Mouse (Mus musculus) limb, embryonic 15.5 days (tissue): ENCODE results near the gene Rasgrf2. TPM values are rescaled to one million over a fixed set of nuclear protein-coding genes. Genes with fewer than 3 reads are reported as not detected.
A peak's percentile ranks its signal among the peaks of the same experiment; 100 is the strongest.
"Not testable (repeated sequence)": the region's sequence is repeated elsewhere in the genome, so short reads cannot be mapped to it uniquely, and the experiment has no call there.

Experiments used
- ATAC-seq: fragments of 200-750 bp; cut with Nextera tagmentation; 2 replicates; pipeline ENCODE4 v1.8.0; 2017; ENCODE audit warnings: low read depth, moderate TSS enrichment; ENCODE audit not compliant: insufficient number of reproducible peaks, low FRiP score, low TSS enrichment
- H3K27ac ChIP-seq: fragments of 300-500 bp; sonication (generic); 2 replicates; pipeline ENCODE4 v1.5.1; 2015; ENCODE audit warnings: moderate library complexity, mild to moderate bottlenecking, inconsistent platforms
- H3K27me3 ChIP-seq: fragments of 300-500 bp; sonication (generic); 2 replicates; pipeline ENCODE4 v1.6.1; 2015; ENCODE audit warnings: inconsistent platforms
- H3K36me3 ChIP-seq: fragments of 300-500 bp; sonication (generic); 2 replicates; pipeline ENCODE4 v1.6.1; 2015; ENCODE audit warnings: inconsistent platforms
- H3K4me1 ChIP-seq: fragments of 300-500 bp; sonication (generic); 2 replicates; pipeline ENCODE4 v1.6.1; 2015; ENCODE audit warnings: inconsistent platforms
- H3K4me2 ChIP-seq: fragments of 300-500 bp; sonication (generic); 2 replicates; pipeline ENCODE4 v1.6.1; 2015; ENCODE audit warnings: mild to moderate bottlenecking, inconsistent platforms
- H3K4me3 ChIP-seq: fragments of 300-500 bp; sonication (generic); 2 replicates; pipeline ENCODE4 v1.5.1; 2015; ENCODE audit warnings: mild to moderate bottlenecking, inconsistent platforms
- H3K9ac ChIP-seq: fragments of 300-500 bp; sonication (generic); 2 replicates; pipeline ENCODE4 v1.6.1; 2015; ENCODE audit warnings: inconsistent platforms
- H3K9me3 ChIP-seq: fragments of 300-500 bp; sonication (generic); 2 replicates; pipeline ENCODE4 v1.6.1; 2016; ENCODE audit warnings: inconsistent platforms
- WGBS: fragments of 180-500 bp; shearing (Covaris S2); methylation state at CpG from one replicate; pipeline ENCODE4 v1.1.7; 2015; 5-methylcytosine and 5-hydroxymethylcytosine counted together
- polyA plus RNA-seq: library from polyadenylated mRNA; unstranded; fragments of >200 nt; fragmentation: Nextera tagmentation; extraction: Ambion mirVana; gene quantifications from 2 replicates; pipeline ENCODE4 v1.2.1, GENCODE M21; 2015

The Rasgrf2 gene
- 0.21 and 0.24 TPM in 2 replicates for polyA plus RNA-seq

DNA sequence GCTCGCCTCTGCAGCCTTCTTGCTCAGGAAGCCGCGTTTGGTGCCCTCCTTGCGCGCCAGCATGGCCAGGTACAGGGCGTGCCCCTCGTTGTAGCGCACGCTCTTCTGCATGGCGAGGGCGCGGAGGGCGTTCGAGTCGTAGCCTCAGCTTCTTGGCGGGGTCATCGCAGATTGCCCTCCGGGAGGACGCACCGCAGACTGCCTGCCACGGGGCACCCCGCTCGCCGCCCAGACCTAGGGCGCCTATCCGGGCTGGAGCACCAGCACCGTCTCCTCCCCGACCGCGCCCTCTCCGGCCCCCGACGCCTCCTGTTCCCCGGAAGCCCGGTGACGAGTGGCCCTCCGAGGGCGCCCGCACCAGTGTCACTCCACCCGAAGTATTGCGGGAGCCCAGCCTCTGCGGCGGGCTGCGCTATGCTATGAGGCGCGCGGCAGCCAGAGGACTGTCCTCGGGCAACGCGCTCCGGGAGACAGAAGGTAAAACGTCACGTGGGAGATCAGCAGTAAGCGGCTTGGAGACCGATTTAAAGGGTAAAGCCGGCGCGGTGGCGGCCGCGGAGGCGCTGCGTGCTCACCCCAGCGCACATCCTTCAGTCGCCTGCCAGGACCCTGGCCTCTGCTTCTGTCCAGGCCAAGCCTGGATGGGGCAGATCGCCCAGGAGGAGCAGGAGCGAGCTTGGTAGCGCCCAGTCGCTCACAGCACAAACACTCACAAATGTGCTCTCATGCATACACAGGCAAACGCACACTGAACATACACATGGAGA, at the start of gene Rasgrf2:
Rasgrf2 (minus strand) TSS at position 273 of the 767 bp plus-strand sequence.
- H3K9me3 ChIP-seq = no peaks in the 10 kb centered on the region
- peaks cover 34% of the 10 kb centered on the region for H3K27me3 ChIP-seq
- H3K4me3 ChIP-seq = peak within 1 kb of the TSS; percentile 51
- H3K36me3 ChIP-seq = no peaks in the 10 kb centered on the region
- ATAC-seq = 0 out of 2 replicates have a peak, but pooled peaks have one; percentile 48
- WGBS = 2% methylated on average over 70 of the region's 70 CpGs
- peaks cover 11% of the 10 kb centered on the region for H3K4me1 ChIP-seq
- peak within 1 kb of the TSS; percentile 14; the same call in 1 of the 2 replicates for H3K9ac ChIP-seq
- peak within 1 kb of the TSS; percentile 98 for H3K4me2 ChIP-seq
- no peak within 1 kb of the TSS for H3K27ac ChIP-seq

DNA sequence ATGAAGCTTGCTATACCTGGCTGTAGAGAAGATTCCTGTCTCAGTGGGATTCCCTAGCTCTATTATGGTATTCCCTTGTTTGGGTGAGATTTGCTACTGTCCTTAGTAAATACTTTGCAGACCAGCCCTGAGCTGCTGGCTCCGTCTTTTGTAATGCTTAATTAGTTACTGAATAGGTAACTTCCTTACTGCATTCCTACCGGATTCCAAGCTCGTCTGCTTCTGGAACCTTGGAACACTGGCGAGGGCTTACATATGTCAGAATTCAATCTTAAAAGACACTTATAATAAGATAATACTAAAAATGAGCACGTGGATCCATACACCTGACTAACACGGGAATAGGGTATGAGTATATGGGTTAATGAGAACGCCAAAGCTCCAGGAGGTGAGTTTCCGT, 41.2 kb upstream of the Rasgrf2 start:
- ATAC-seq, H3K27me3 ChIP-seq, H3K36me3 ChIP-seq, H3K9ac ChIP-seq, H3K4me3 ChIP-seq, H3K4me1 ChIP-seq, H3K9me3 ChIP-seq, H3K4me2 ChIP-seq, H3K27ac ChIP-seq: not testable (repeated sequence)
- 84% methylated on average over 8 of the region's 8 CpGs for WGBS

GRCm38 (mm10) chr13:92150551-92150950, 19.1 kb upstream of the Rasgrf2 start:
- H3K4me3 ChIP-seq = no peak overlapping the region
- no peaks in the 10 kb centered on the region for H3K4me1 ChIP-seq
- 80% methylated on average over 3 of the region's 3 CpGs for WGBS
- H3K27me3 ChIP-seq = no peaks in the 10 kb centered on the region
- H3K4me2 ChIP-seq = no peak overlapping the region
- H3K36me3 ChIP-seq = no peaks in the 10 kb centered on the region
- no peak overlapping the region for H3K27ac ChIP-seq
- no peaks in the 10 kb centered on the region for H3K9me3 ChIP-seq
- ATAC-seq = no peak
- H3K9ac ChIP-seq = no peak overlapping the region

- Histone ChIP-seq H3K4me3 (no peak overlapping the region), H3K27ac (no peak overlapping the region), H3K9me3 (0 out of 2 replicates have a peak, but pooled peaks cover 7% of the 10 kb centered on the region), H3K27me3 (no peaks in the 10 kb centered on the region), H3K36me3 (no peaks in the 10 kb centered on the region), H3K4me2 (no peak overlapping the region), H3K4me1 (no peaks in the 10 kb centered on the region), H3K9ac (no peak overlapping the region)
- whole genome bisulfite sequencing = 84% methylated on average over 4 of the region's 4 CpGs
- no peak for ATAC-seq
Observed at GRCm38 (mm10) chr13:92148858-92149257, 17.4 kb upstream of the Rasgrf2 start.

- Histone ChIP-seq H3K27me3 (peaks cover 33% of the 10 kb centered on the region), H3K9me3 (no peaks in the 10 kb centered on the region), H3K4me1 (peaks cover 11% of the 10 kb centered on the region), H3K4me3 (no peak overlapping the region), H3K4me2 (no peak overlapping the region), H3K27ac (no peak overlapping the region), H3K36me3 (no peaks in the 10 kb centered on the region), H3K9ac (no peak overlapping the region)
- no peak for ATAC-seq
- 80% methylated on average over 3 of the region's 3 CpGs for WGBS
Observed at GRCm38 (mm10) chr13:92134792-92135191, 3.3 kb upstream of the Rasgrf2 start.

DNA sequence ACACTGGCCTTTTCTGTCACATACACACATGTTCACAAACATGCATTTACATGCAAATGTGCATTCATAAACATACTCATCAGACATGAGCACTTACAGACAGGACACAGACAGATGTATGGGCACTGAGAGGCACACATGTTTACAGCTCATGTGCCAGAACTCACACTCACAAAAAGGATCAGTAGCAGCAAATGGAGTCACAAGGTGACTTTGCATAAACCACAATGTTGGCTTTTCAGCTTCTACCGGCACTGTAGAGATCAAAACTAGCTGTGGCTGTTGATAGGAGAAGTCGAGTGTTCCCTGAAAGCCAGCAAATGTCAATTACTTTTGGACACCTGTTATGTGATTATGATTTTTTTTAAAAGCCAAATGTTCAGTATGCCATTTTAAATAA, 1.1 kb upstream of the Rasgrf2 start:
- H3K4me3 ChIP-seq = no peak overlapping the region
- H3K9me3 ChIP-seq = no peaks in the 10 kb centered on the region
- no peak overlapping the region for H3K4me2 ChIP-seq
- 50% methylated on average over 2 of the region's 2 CpGs for WGBS
- no peaks in the 10 kb centered on the region for H3K36me3 ChIP-seq
- ATAC-seq = no peak
- no peak overlapping the region for H3K27ac ChIP-seq
- peaks cover 11% of the 10 kb centered on the region for H3K4me1 ChIP-seq
- H3K9ac ChIP-seq = no peak overlapping the region
- H3K27me3 ChIP-seq = peaks cover 34% of the 10 kb centered on the region

DNA sequence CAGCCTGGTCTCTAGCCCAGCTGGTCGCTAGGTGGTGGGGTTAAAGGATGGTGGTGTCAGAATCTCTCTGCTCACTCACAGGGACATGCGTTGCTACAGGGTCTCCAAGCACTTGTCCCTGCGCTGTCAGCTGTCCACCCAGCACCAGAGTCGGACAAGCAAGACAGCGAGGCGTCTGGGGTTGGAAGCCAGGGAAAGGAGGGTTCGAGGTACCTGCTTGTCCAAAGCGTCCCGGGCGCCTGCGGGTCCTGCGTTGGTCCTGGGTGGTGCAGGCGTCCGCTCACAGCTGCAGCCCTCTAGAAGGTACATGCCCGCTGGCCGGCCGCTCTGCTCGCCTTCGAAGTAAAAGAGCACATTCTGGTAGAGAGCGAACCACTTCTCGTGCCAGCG, 467 bp downstream of the Rasgrf2 start:
- Histone ChIP-seq H3K27me3 (peaks cover 34% of the 10 kb centered on the region), H3K36me3 (no peaks in the 10 kb centered on the region), H3K4me3 (peak overlapping the region; percentile 51), H3K9me3 (no peaks in the 10 kb centered on the region), H3K4me2 (peak overlapping the region; percentile 98), H3K4me1 (peaks cover 11% of the 10 kb centered on the region), H3K27ac (no peak overlapping the region), H3K9ac (peak overlapping the region; percentile 14; the same call in 1 of the 2 replicates)
- WGBS = 12% methylated on average over 22 of the region's 22 CpGs
- 0 out of 2 replicates have a peak, but pooled peaks have one; percentile 35 for ATAC-seq

- 71% methylated on average over 4 of the region's 4 CpGs for WGBS
- H3K27me3 ChIP-seq = peaks cover 34% of the 10 kb centered on the region
Observed at GRCm38 (mm10) chr13:92129877-92130276, 1.6 kb downstream of the Rasgrf2 start.

GRCm38 (mm10) chr13:92125902-92126301, 5.6 kb downstream of the Rasgrf2 start:
- H3K9me3 ChIP-seq = no peaks in the 10 kb centered on the region
- no peaks in the 10 kb centered on the region for H3K36me3 ChIP-seq
- no peak overlapping the region for H3K4me3 ChIP-seq
- peaks cover 12% of the 10 kb centered on the region for H3K27me3 ChIP-seq
- H3K4me2 ChIP-seq = no peak overlapping the region
- WGBS = 77% methylated on average over 5 of the region's 5 CpGs
- no peak overlapping the region for H3K27ac ChIP-seq
- no peaks in the 10 kb centered on the region; the same call in 1 of the 2 replicates for H3K4me1 ChIP-seq
- no peak for ATAC-seq
- H3K9ac ChIP-seq = no peak overlapping the region

More at GRCm38 (mm10) chr13:92129877-92130276, 1.6 kb downstream of the Rasgrf2 start:
- Histone ChIP-seq H3K36me3 (no peaks in the 10 kb centered on the region), H3K4me3 (no peak overlapping the region), H3K9me3 (no peaks in the 10 kb centered on the region), H3K27ac (no peak overlapping the region), H3K4me2 (no peak overlapping the region), H3K4me1 (peaks cover 11% of the 10 kb centered on the region), H3K9ac (no peak overlapping the region)
- ATAC-seq = no peak

GRCm38 (mm10) chr13:92119623-92120022, 11.8 kb downstream of the Rasgrf2 start:
- Histone ChIP-seq H3K4me3 (no peak overlapping the region), H3K27me3 (no peaks in the 10 kb centered on the region), H3K36me3 (no peaks in the 10 kb centered on the region), H3K27ac (no peak overlapping the region), H3K9ac (no peak overlapping the region), H3K4me1 (no peaks in the 10 kb centered on the region), H3K4me2 (no peak overlapping the region), H3K9me3 (no peaks in the 10 kb centered on the region)
- WGBS = 64% methylated on average over 5 of the region's 5 CpGs
- no peak for ATAC-seq

DNA sequence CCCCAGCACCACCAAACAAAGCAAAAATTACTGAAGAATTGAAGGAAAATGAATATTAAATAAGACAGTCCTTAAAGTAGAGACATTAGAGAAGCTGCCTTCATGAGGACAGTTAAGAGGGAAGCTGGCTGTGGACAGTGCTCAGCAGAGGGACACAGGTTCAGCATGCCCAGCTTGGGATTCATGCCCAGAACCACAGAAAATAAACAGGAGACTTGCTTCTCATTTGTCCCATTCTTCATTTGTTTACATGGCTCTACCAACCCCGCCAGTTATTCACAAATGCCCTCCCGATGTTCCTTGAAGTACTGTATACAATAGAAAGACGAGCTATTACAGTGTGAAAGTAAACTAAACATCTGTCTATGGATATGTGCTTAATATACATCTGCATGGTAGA, 17.4 kb downstream of the Rasgrf2 start:
- 78% methylated on average over 3 of the region's 3 CpGs for WGBS
- Histone ChIP-seq H3K4me2 (no peak overlapping the region), H3K27me3 (no peaks in the 10 kb centered on the region), H3K36me3 (no peaks in the 10 kb centered on the region), H3K27ac (no peak overlapping the region), H3K9ac (no peak overlapping the region), H3K4me1 (no peaks in the 10 kb centered on the region), H3K9me3 (no peaks in the 10 kb centered on the region), H3K4me3 (no peak overlapping the region)
- ATAC-seq = no peak

GRCm38 (mm10) chr13:92108237-92108636, 23.2 kb downstream of the Rasgrf2 start:
- no peak for ATAC-seq
- Histone ChIP-seq H3K9ac (no peak overlapping the region), H3K4me3 (no peak overlapping the region), H3K4me2 (no peak overlapping the region), H3K36me3 (no peaks in the 10 kb centered on the region), H3K27me3 (no peaks in the 10 kb centered on the region), H3K9me3 (no peaks in the 10 kb centered on the region), H3K27ac (no peak overlapping the region), H3K4me1 (no peaks in the 10 kb centered on the region)
- WGBS = 60% methylated on average over 4 of the region's 4 CpGs
